In genomic region chr14:104002421-104002820, GRCm38 (mm10) we compare ENCODE assay signal across 28 mouse cellular contexts.
A peak's percentile ranks its signal among the peaks of the same experiment; 100 is the strongest.
DNase-seq lines count a peak whose midpoint lies in the region; ATAC-seq and TF ChIP-seq lines count a peak whose summit lies in the region.
"Had no signal": no experiment of that assay in that cellular context is flagged by ENCODE, and none has a peak within 500 bp of the region (broad histone marks: within the 10 kb centered on the region; RNA-seq: fewer than 3 reads in every experiment).

No protein-coding gene starts in this region.

- H3K4me3 ChIP-seq in liver, adult 2 months (ENCODE audit: insufficient read depth, low read depth, low read length): no peak overlapping the region
- no peak overlapping the region for H3K4me3 ChIP-seq in liver, embryonic 11.5 days (ENCODE audit: low read depth, low read length)
- H3K4me3 ChIP-seq: embryonic facial prominence, embryonic 12.5 days; embryonic facial prominence, embryonic 15.5 days; erythroblast, embryonic 14.5 days; forebrain, embryonic 12.5 days; forebrain, embryonic 15.5 days; heart, adult 2 months; heart, embryonic 10.5 days; heart, embryonic 13.5 days had no signal

- 59% methylated on average over 1 of the region's 1 CpGs for WGBS in liver, adult 2 months
- 70% methylated on average over 1 of the region's 1 CpGs for WGBS in liver, embryonic 11.5 days

- H3K4me2 ChIP-seq in liver, embryonic 11.5 days: no peak overlapping the region
- H3K4me2 ChIP-seq: embryonic facial prominence, embryonic 12.5 days; embryonic facial prominence, embryonic 15.5 days; forebrain, embryonic 12.5 days; forebrain, embryonic 15.5 days; heart, embryonic 13.5 days; hindbrain, embryonic 14.5 days had no signal

- no peaks in the 10 kb centered on the region for H3K9me3 ChIP-seq in liver, embryonic 11.5 days (ENCODE audit: control insufficient read depth, low read length)
- H3K9me3 ChIP-seq: embryonic facial prominence, embryonic 12.5 days; embryonic facial prominence, embryonic 15.5 days; forebrain, embryonic 12.5 days; forebrain, embryonic 15.5 days; heart, embryonic 10.5 days; heart, embryonic 13.5 days had no signal

- H3K79me2 ChIP-seq in liver, adult 2 months (ENCODE audit: control insufficient read depth, insufficient read depth, low read length): no peaks in the 10 kb centered on the region

- no peak overlapping the region for H3K27ac ChIP-seq in liver, adult 2 months (replicated peaks; ENCODE audit: insufficient read depth, low read depth, low read length)
- no peak overlapping the region for H3K27ac ChIP-seq in liver, embryonic 11.5 days (ENCODE audit: low read depth, low read length)
- H3K27ac ChIP-seq: embryonic facial prominence, embryonic 12.5 days; embryonic facial prominence, embryonic 15.5 days; forebrain, embryonic 12.5 days; forebrain, embryonic 15.5 days; heart, adult 2 months; heart, embryonic 10.5 days; heart, embryonic 13.5 days; hindbrain, embryonic 14.5 days; hindbrain, postnatal 0 days had no signal

- TF ChIP-seq CTCF in liver, adult 2 months (IDR thresholded peaks at IDR 0.05; ENCODE audit: low read depth, low read length): no peak

- H3K9ac ChIP-seq in liver, adult 2 months (ENCODE audit: low read depth, low read length): no peak overlapping the region
- no peak overlapping the region for H3K9ac ChIP-seq in liver, embryonic 11.5 days (ENCODE audit: low read depth, low read length)
- H3K9ac ChIP-seq: embryonic facial prominence, embryonic 12.5 days; embryonic facial prominence, embryonic 15.5 days; forebrain, embryonic 12.5 days; forebrain, embryonic 15.5 days; heart, embryonic 13.5 days; hindbrain, embryonic 14.5 days had no signal

- TF ChIP-seq POLR2A in liver, adult 2 months (IDR thresholded peaks at IDR 0.05; ENCODE audit: extremely low read depth, insufficient read depth, low read length): no peak

- DNase-seq in liver, adult 2 months (ENCODE audit: extremely low read depth, low read depth, low spot score): peak; percentile 21
- no peak for DNase-seq in liver, embryonic 11.5 days (ENCODE audit: low spot score)
- DNase-seq in Muller cell, postnatal 12 days (ENCODE audit: inconsistent ontology term): peak; percentile 70
- DNase-seq in retina, embryonic 14.5 days (ENCODE audit: low spot score): peak; percentile 32
- DNase-seq in layer of hippocampus, adult 18-20 months (ENCODE audit: low spot score in 2 of 2): no peak
- DNase-seq in B cell, adult 2 months: no peak
- DNase-seq: adrenal gland, postnatal 10 days; adrenal gland, postnatal 36 days; cerebellum, adult 11 months; cerebellum, adult 2 months; cerebellum, adult 9-11 months; cerebellum, postnatal 25 days; gastrocnemius, postnatal 25 days; heart, adult 2 months; heart, postnatal 14 days; heart, postnatal 4 days had no signal

- ATAC-seq in liver, embryonic 11.5 days (replicated peaks; ENCODE audit: low FRiP score): no peak
- ATAC-seq: CD4-positive, CD25-positive, alpha-beta regulatory T cell, adult 4 months; forebrain, embryonic 15.5 days; hindbrain, postnatal 0 days; inflammation-experienced regulatory T-cells, adult 6 months; Patski had no signal

- H3K36me3 ChIP-seq in liver, adult 2 months (ENCODE audit: control insufficient read depth, insufficient read depth, low read length): no peaks in the 10 kb centered on the region
- H3K36me3 ChIP-seq in liver, embryonic 11.5 days (ENCODE audit: control insufficient read depth, insufficient read depth, low read length): no peaks in the 10 kb centered on the region
- H3K36me3 ChIP-seq: embryonic facial prominence, embryonic 12.5 days; embryonic facial prominence, embryonic 15.5 days; forebrain, embryonic 12.5 days; forebrain, embryonic 15.5 days; heart, embryonic 10.5 days; heart, embryonic 13.5 days had no signal

- no peaks in the 10 kb centered on the region for H3K27me3 ChIP-seq in liver, adult 2 months (ENCODE audit: control insufficient read depth, insufficient read depth, low read length)
- H3K27me3 ChIP-seq in liver, embryonic 11.5 days (replicated peaks; ENCODE audit: control insufficient read depth, insufficient read depth, low read length): no peaks in the 10 kb centered on the region
- H3K27me3 ChIP-seq: embryonic facial prominence, embryonic 12.5 days; embryonic facial prominence, embryonic 15.5 days; forebrain, embryonic 12.5 days; forebrain, embryonic 15.5 days; heart, embryonic 13.5 days had no signal

- H3K4me1 ChIP-seq in liver, adult 2 months (ENCODE audit: control insufficient read depth, insufficient read depth, low read length): 0 out of 2 replicates have a peak, but pooled peaks cover 2% of the 10 kb centered on the region
- H3K4me1 ChIP-seq in liver, embryonic 11.5 days (replicated peaks; ENCODE audit: control insufficient read depth, insufficient read depth, low read length): no peaks in the 10 kb centered on the region
- H3K4me1 ChIP-seq: embryonic facial prominence, embryonic 12.5 days; embryonic facial prominence, embryonic 15.5 days; forebrain, embryonic 12.5 days; forebrain, embryonic 15.5 days; heart, embryonic 10.5 days; heart, embryonic 13.5 days had no signal

Comparison
In these comparisons a context has a peak if more than half of its experiments do, and no peak if none do; other contexts are left out.
1. DNase-seq: peak in liver, adult 2 months (single experiment), Muller cell, postnatal 12 days (single experiment) and retina, embryonic 14.5 days (single experiment); none in liver, embryonic 11.5 days (single experiment), layer of hippocampus, adult 18-20 months (0 of 2) and B cell, adult 2 months (0 of 2).